Mouse (Mus musculus): Measurements from ENCODE around the gene Slc6a6.
A peak's percentile ranks its signal among the peaks of the same experiment; 100 is the strongest.

The Slc6a6 gene

GRCm38 (mm10) chr6:91669270-91669669 lies 14.6 kb upstream of the Slc6a6 start:
- DNase-seq (ENCODE audit: low read depth in 2 of 2, low spot score in 2 of 2) = no peak

GRCm38 (mm10) chr6:91670224-91670623 lies 13.6 kb upstream of the Slc6a6 start:
- DNase-seq (ENCODE audit: low read depth in 2 of 2, low spot score in 2 of 2) = no peak

- DNase-seq (ENCODE audit: low read depth in 2 of 2, low spot score in 2 of 2) = no peak
Measured at GRCm38 (mm10) chr6:91674757-91675350, 9.0 kb upstream of the Slc6a6 start.

- no peak for DNase-seq (ENCODE audit: low read depth in 2 of 2, low spot score in 2 of 2)
Measured at GRCm38 (mm10) chr6:91678506-91679094, 5.3 kb upstream of the Slc6a6 start.

- DNase-seq (ENCODE audit: low read depth in 2 of 2, low spot score in 2 of 2) = peak; percentile 84 to 90
Measured at GRCm38 (mm10) chr6:91679095-91679577, 4.7 kb upstream of the Slc6a6 start.

- DNase-seq (ENCODE audit: low read depth in 2 of 2, low spot score in 2 of 2) = no peak
Measured at GRCm38 (mm10) chr6:91679716-91680115, 4.1 kb upstream of the Slc6a6 start.

GRCm38 (mm10) chr6:91681841-91682240 lies 2.0 kb upstream of the Slc6a6 start:
- no peak for DNase-seq (ENCODE audit: low read depth in 2 of 2, low spot score in 2 of 2)

GRCm38 (mm10) chr6:91683121-91683520 lies 732 bp upstream of the Slc6a6 start:
- DNase-seq (ENCODE audit: low read depth in 2 of 2, low spot score in 2 of 2) = peak; percentile 16 to 47

- DNase-seq (ENCODE audit: low read depth in 2 of 2, low spot score in 2 of 2) = no peak
Measured at GRCm38 (mm10) chr6:91684474-91684829, 599 bp downstream of the Slc6a6 start.

GRCm38 (mm10) chr6:91684831-91685532 lies 1.1 kb downstream of the Slc6a6 start:
- DNase-seq (ENCODE audit: low read depth in 2 of 2, low spot score in 2 of 2) = no peak

GRCm38 (mm10) chr6:91685533-91685883 lies 1.7 kb downstream of the Slc6a6 start:
- DNase-seq (ENCODE audit: low read depth in 2 of 2, low spot score in 2 of 2) = no peak

- no peak for DNase-seq (ENCODE audit: low read depth in 2 of 2, low spot score in 2 of 2)
Measured at GRCm38 (mm10) chr6:91685896-91686295, 2.0 kb downstream of the Slc6a6 start.

GRCm38 (mm10) chr6:91686597-91686996 lies 2.7 kb downstream of the Slc6a6 start:
- DNase-seq (ENCODE audit: low read depth in 2 of 2, low spot score in 2 of 2) = no peak

- no peak for DNase-seq (ENCODE audit: low read depth in 2 of 2, low spot score in 2 of 2)
Measured at GRCm38 (mm10) chr6:91688021-91688420, 4.2 kb downstream of the Slc6a6 start.

GRCm38 (mm10) chr6:91689231-91689630 lies 5.4 kb downstream of the Slc6a6 start:
- DNase-seq (ENCODE audit: low read depth in 2 of 2, low spot score in 2 of 2) = no peak

- DNase-seq (ENCODE audit: low read depth in 2 of 2, low spot score in 2 of 2) = no peak
Measured at GRCm38 (mm10) chr6:91690222-91690621, 6.4 kb downstream of the Slc6a6 start.

GRCm38 (mm10) chr6:91690646-91691045 lies 6.8 kb downstream of the Slc6a6 start:
- DNase-seq (ENCODE audit: low read depth in 2 of 2, low spot score in 2 of 2) = no peak

GRCm38 (mm10) chr6:91691576-91691975 lies 7.7 kb downstream of the Slc6a6 start:
- no peak for DNase-seq (ENCODE audit: low read depth in 2 of 2, low spot score in 2 of 2)

GRCm38 (mm10) chr6:91693301-91693886 lies 9.5 kb downstream of the Slc6a6 start:
- DNase-seq (ENCODE audit: low read depth in 2 of 2, low spot score in 2 of 2) = no peak

GRCm38 (mm10) chr6:91694610-91695009 lies 10.8 kb downstream of the Slc6a6 start:
- DNase-seq (ENCODE audit: low read depth in 2 of 2, low spot score in 2 of 2) = no peak

- no peak for DNase-seq (ENCODE audit: low read depth in 2 of 2, low spot score in 2 of 2)
Measured at GRCm38 (mm10) chr6:91698831-91699230, 15.0 kb downstream of the Slc6a6 start.

Data from CD8-positive naive resting alpha-beta T cell, adult 2 months (primary cell).